Mouse (Mus musculus) forebrain, embryonic 14.5 days (tissue): Measurements from ENCODE around the gene B4galt5. TPM values are rescaled to one million over a fixed set of nuclear protein-coding genes. Genes with fewer than 3 reads are reported as not detected.
A peak's percentile ranks its signal among the peaks of the same experiment; 100 is the strongest.
"Not testable (repeated sequence)": the region's sequence is repeated elsewhere in the genome, so short reads cannot be mapped to it uniquely, and the experiment has no call there.

Experiments
- ATAC-seq: fragments of 200-750 bp; cut with Nextera tagmentation; 2 replicates; pipeline ENCODE4 v1.8.0; 2017; ENCODE audit warnings: mild to moderate bottlenecking, moderate library complexity
- DNase-seq: peaks from one replicate; pipeline ENCODE4 v3.0.0-alpha.2; 2015; ENCODE audit warnings: low spot score
- H3K27ac ChIP-seq: fragments of 300-500 bp; sonication (generic); 2 replicates; pipeline ENCODE4 v1.5.1; 2014; ENCODE audit warnings: low read depth, mild to moderate bottlenecking, control low read depth, low read length, moderate library complexity
- H3K27me3 ChIP-seq: fragments of 300-500 bp; sonication (generic); replicated peaks from 2 replicates; pipeline ENCODE4 v1.6.1; 2014; ENCODE audit warnings: low read length, control low read depth, mixed read lengths; ENCODE audit not compliant: control insufficient read depth, insufficient read depth
- H3K36me3 ChIP-seq: fragments of 300-500 bp; sonication (generic); 2 replicates; pipeline ENCODE4 v1.6.1; 2014; ENCODE audit warnings: low read length, control low read depth; ENCODE audit not compliant: control insufficient read depth, insufficient read depth
- H3K4me1 ChIP-seq: fragments of 300-500 bp; sonication (generic); 2 replicates; pipeline ENCODE4 v1.6.1; 2014; ENCODE audit warnings: antibody characterized with exemption, low read length, control low read depth; ENCODE audit not compliant: control insufficient read depth, insufficient read depth
- H3K4me2 ChIP-seq: fragments of 300-500 bp; sonication (generic); 2 replicates; pipeline ENCODE4 v1.6.1; 2014; ENCODE audit warnings: mild to moderate bottlenecking, control low read depth, low read length
- H3K4me3 ChIP-seq: fragments of 300-500 bp; sonication (generic); 2 replicates; pipeline ENCODE4 v1.5.1; 2014; ENCODE audit warnings: low read depth, low read length, control low read depth
- H3K9ac ChIP-seq: fragments of 300-500 bp; sonication (generic); 2 replicates; pipeline ENCODE4 v1.6.1; 2014; ENCODE audit warnings: mild to moderate bottlenecking, low read length, control low read depth, moderate library complexity
- H3K9me3 ChIP-seq: fragments of 300-500 bp; sonication (generic); replicated peaks from 2 replicates; pipeline ENCODE4 v1.6.1; 2016; ENCODE audit warnings: low read length, control low read depth, mixed read lengths; ENCODE audit not compliant: control insufficient read depth
- WGBS: fragments of 180-500 bp; shearing (Covaris S2); extraction: QIAGEN DNeasy Blood & Tissue Kit; methylation state at CpG from one replicate; pipeline ENCODE4 v1.1.7; 2014; 5-methylcytosine and 5-hydroxymethylcytosine counted together
- polyA plus RNA-seq: library from polyadenylated mRNA; unstranded; fragments of >200 nt; fragmentation: Nextera tagmentation; extraction: Ambion mirVana; gene quantifications from 2 replicates; pipeline ENCODE4 v1.2.1, GENCODE M21; 2014

Gene B4galt5
- polyA plus RNA-seq, result 10.9 and 12.0 TPM in 2 replicates

- peak; percentile 27; the same call in 1 of the 2 replicates for ATAC-seq
- H3K4me3 ChIP-seq, result peak within 1 kb of the TSS; percentile 76
- H3K4me1 ChIP-seq, result peaks cover 9% of the 10 kb centered on the region
- DNase-seq, result peak; percentile 41
- H3K9ac ChIP-seq, result peak within 1 kb of the TSS; percentile 84
- H3K27ac ChIP-seq, result peak within 1 kb of the TSS; percentile 86
- under 1% methylated on average over 60 of the region's 111 CpGs for WGBS
- H3K27me3 ChIP-seq, result 0 out of 2 replicates have a peak, but pooled peaks cover 4% of the 10 kb centered on the region
- H3K9me3 ChIP-seq, result no peaks in the 10 kb centered on the region
- H3K4me2 ChIP-seq, result peak within 1 kb of the TSS; percentile 58
- no peaks in the 10 kb centered on the region for H3K36me3 ChIP-seq
Measured at GRCm38 (mm10) chr2:167348376-167349282, at the start of gene B4galt5. B4galt5 (minus strand) TSS chr2:167349183.

- not testable (repeated sequence) for DNase-seq, H3K9ac ChIP-seq, H3K4me1 ChIP-seq, H3K27me3 ChIP-seq, ATAC-seq, H3K9me3 ChIP-seq, H3K4me2 ChIP-seq, H3K36me3 ChIP-seq, H3K4me3 ChIP-seq, H3K27ac ChIP-seq
- 94% methylated on average over 9 of the region's 9 CpGs for WGBS
Measured at GRCm38 (mm10) chr2:167396420-167396819, 47.4 kb upstream of the B4galt5 start.

- no peak for ATAC-seq
- Histone ChIP-seq H3K9ac (no peak overlapping the region), H3K4me1 (no peaks in the 10 kb centered on the region), H3K4me2 (no peak overlapping the region), H3K36me3 (no peaks in the 10 kb centered on the region), H3K9me3 (no peaks in the 10 kb centered on the region), H3K4me3 (no peak overlapping the region), H3K27ac (no peak overlapping the region), H3K27me3 (no peaks in the 10 kb centered on the region)
- WGBS, result 91% methylated on average over 7 of the region's 7 CpGs
- no peak for DNase-seq
Measured at GRCm38 (mm10) chr2:167394426-167394825, 45.4 kb upstream of the B4galt5 start.

GRCm38 (mm10) chr2:167386998-167387397 is 38.0 kb upstream of the B4galt5 start:
- DNase-seq (no peak), ATAC-seq (no peak)
- 80% methylated on average over 6 of the region's 6 CpGs for WGBS
- Histone ChIP-seq H3K36me3 (no peaks in the 10 kb centered on the region), H3K4me2 (no peak overlapping the region), H3K4me1 (no peaks in the 10 kb centered on the region), H3K4me3 (no peak overlapping the region), H3K27me3 (no peaks in the 10 kb centered on the region), H3K9me3 (no peaks in the 10 kb centered on the region), H3K27ac (no peak overlapping the region), H3K9ac (no peak overlapping the region)

- H3K27me3 ChIP-seq, result no peaks in the 10 kb centered on the region
- no peaks in the 10 kb centered on the region for H3K36me3 ChIP-seq
- H3K4me3 ChIP-seq, result no peak overlapping the region
- ATAC-seq, result no peak
- 86% methylated on average over 4 of the region's 4 CpGs for WGBS
- H3K27ac ChIP-seq, result no peak overlapping the region
- no peak overlapping the region for H3K4me2 ChIP-seq
- DNase-seq, result no peak
- no peaks in the 10 kb centered on the region for H3K9me3 ChIP-seq
- H3K4me1 ChIP-seq, result no peaks in the 10 kb centered on the region
- H3K9ac ChIP-seq, result no peak overlapping the region
Measured at GRCm38 (mm10) chr2:167386456-167386855, 37.5 kb upstream of the B4galt5 start.

- ATAC-seq, result no peak
- no peaks in the 10 kb centered on the region for H3K4me1 ChIP-seq
Measured at GRCm38 (mm10) chr2:167383666-167384083, 34.7 kb upstream of the B4galt5 start.

GRCm38 (mm10) chr2:167382389-167382788 is 33.4 kb upstream of the B4galt5 start:
- no peak for DNase-seq
- Histone ChIP-seq H3K4me3 (no peak overlapping the region), H3K4me1 (no peaks in the 10 kb centered on the region), H3K9me3 (no peaks in the 10 kb centered on the region), H3K27me3 (no peaks in the 10 kb centered on the region), H3K36me3 (no peaks in the 10 kb centered on the region), H3K9ac (no peak overlapping the region), H3K27ac (no peak overlapping the region), H3K4me2 (no peak overlapping the region)
- ATAC-seq, result no peak
- WGBS, result 85% methylated on average over 7 of the region's 7 CpGs

More at GRCm38 (mm10) chr2:167383666-167384083, 34.7 kb upstream of the B4galt5 start:
- Histone ChIP-seq H3K36me3 (no peaks in the 10 kb centered on the region), H3K4me3 (no peak overlapping the region), H3K9ac (no peak overlapping the region), H3K27ac (no peak overlapping the region), H3K4me2 (no peak overlapping the region), H3K27me3 (no peaks in the 10 kb centered on the region), H3K9me3 (no peaks in the 10 kb centered on the region)
- DNase-seq, result no peak
- 94% methylated on average over 13 of the region's 13 CpGs for WGBS

GRCm38 (mm10) chr2:167381596-167381995 is 32.6 kb upstream of the B4galt5 start:
- ATAC-seq (no peak), DNase-seq (no peak)
- Histone ChIP-seq H3K4me3 (no peak overlapping the region), H3K4me1 (no peaks in the 10 kb centered on the region), H3K27me3 (no peaks in the 10 kb centered on the region), H3K4me2 (no peak overlapping the region), H3K9me3 (no peaks in the 10 kb centered on the region), H3K36me3 (no peaks in the 10 kb centered on the region), H3K9ac (no peak overlapping the region), H3K27ac (no peak overlapping the region)
- 87% methylated on average over 7 of the region's 7 CpGs for WGBS
